Mouse (Mus musculus): ENCODE measurements at regions not wholly inside any gene's neighbourhood (a gene's known extent, or its start where the extent isn't known, plus 50 kb on each side); places are given as distances from the start of the nearest gene placed in this dataset.

DNA sequence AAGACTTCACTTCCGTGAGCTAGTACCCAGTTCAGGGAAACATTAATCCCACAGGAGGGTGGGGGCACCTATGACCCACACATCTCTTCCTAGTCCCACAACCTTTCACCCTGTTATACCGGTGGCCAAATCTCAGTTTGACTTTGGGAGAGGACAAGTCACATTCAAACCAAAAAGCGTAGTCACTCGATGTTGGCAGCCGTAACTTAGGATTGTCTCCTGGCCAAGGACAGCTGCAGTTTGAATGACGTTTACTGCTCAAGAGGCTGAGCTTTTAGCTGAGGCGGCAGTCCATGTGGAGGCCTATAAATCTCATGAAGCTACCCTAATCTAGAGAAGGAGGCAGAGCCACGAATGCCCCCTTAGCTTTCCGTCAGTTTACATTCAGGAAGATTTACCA lies 117.0 kb upstream of the Tmem164 start:
- TF ChIP-seq ZC3H11A (IDR thresholded peaks at IDR 0.05; ENCODE audit: borderline replicate concordance, low read depth, low read length) (no peak), ZNF384 (IDR thresholded peaks at IDR 0.05; ENCODE audit: low read depth, low read length) (no peak), MAFK (IDR thresholded peaks at IDR 0.05; ENCODE audit: insufficient read depth, low read depth, low read length) (no peak), HCFC1 (IDR thresholded peaks at IDR 0.05; ENCODE audit: borderline replicate concordance, insufficient read depth, low read length) (no peak), CHD2 (IDR thresholded peaks at IDR 0.05; ENCODE audit: low read depth, low read length) (no peak)
